Mouse (Mus musculus) heart, adult 18-20 months (tissue): ENCODE data around the gene Gm47996. TPM values are rescaled to one million over a fixed set of nuclear protein-coding genes. Genes with fewer than 3 reads are reported as not detected.
"Not testable (repeated sequence)": the region's sequence is repeated elsewhere in the genome, so short reads cannot be mapped to it uniquely, and the experiment has no call there.

Experiments
- DNase-seq, 2 experiments: peaks; one replicate each; pipeline ENCODE4 v3.0.0; 2021 to 2022; ENCODE audit warnings: mixed read lengths in 1 of 2
- total RNA-seq, 2 experiments: library from RNA; stranded (reverse); gene quantifications; 2 replicates each; pipeline ENCODE4 v1.2.3; 2021

The Gm47996 gene
- total RNA-seq, 2 experiments from 2014 or later = not detected

- not testable (repeated sequence) for DNase-seq
These were observed 1.4 kb upstream of the Gm47996 start for GRCm38 (mm10) chr1:151208493-151208892.

GRCm38 (mm10) chr1:151208944-151209343 lies 987 bp upstream of the Gm47996 start:
- DNase-seq = not testable (repeated sequence)

DNA sequence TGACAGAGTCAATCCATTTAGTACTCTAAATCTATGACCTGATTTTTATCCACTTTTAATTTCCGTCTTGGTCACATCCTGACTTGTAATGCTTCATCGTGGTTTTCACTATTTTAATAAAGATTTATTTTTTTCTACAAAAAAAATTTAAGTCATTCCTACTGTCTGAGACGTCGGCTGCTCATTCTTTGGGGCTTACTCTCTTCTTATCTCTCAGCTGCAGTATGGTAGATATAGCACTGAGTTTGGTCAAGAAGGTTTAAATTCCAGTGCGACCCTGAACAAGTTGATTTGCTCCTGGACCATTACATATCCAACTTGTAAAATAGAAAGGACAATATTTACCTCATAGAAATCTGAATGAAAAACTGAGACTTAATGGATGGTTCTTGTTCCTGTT lies 1.7 kb downstream of the Gm47996 start:
- not testable (repeated sequence) for DNase-seq

- DNase-seq = no peak
These were observed 4.9 kb downstream of the Gm47996 start for GRCm38 (mm10) chr1:151214862-151215261.

GRCm38 (mm10) chr1:151215985-151216384 lies 6.1 kb downstream of the Gm47996 start:
- DNase-seq = no peak

DNA sequence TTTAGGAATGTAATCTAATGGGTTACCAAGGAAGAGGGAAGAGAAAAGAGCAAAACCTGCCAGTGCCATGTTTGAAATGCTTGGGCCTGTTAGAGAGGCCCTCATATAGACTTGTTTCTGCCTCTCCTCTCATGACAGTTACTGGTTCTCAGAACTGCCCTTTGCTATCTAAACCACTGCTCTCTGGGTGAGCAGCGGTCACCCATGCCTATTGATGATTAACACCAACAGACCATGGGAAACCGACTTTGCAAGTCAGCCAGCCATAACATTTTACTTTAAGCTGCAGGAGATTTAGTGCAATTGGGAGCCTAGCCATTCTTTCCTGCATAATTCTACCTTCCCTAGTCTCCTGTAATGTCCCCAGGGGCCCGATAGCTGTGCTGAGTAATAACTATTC lies 6.5 kb downstream of the Gm47996 start:
- DNase-seq = no peak

GRCm38 (mm10) chr1:151219045-151219444 lies 9.1 kb downstream of the Gm47996 start:
- no peak for DNase-seq

GRCm38 (mm10) chr1:151220098-151220497 lies 10.2 kb downstream of the Gm47996 start:
- no peak for DNase-seq

GRCm38 (mm10) chr1:151222561-151223267 lies 12.8 kb downstream of the Gm47996 start:
- DNase-seq = no peak

DNA sequence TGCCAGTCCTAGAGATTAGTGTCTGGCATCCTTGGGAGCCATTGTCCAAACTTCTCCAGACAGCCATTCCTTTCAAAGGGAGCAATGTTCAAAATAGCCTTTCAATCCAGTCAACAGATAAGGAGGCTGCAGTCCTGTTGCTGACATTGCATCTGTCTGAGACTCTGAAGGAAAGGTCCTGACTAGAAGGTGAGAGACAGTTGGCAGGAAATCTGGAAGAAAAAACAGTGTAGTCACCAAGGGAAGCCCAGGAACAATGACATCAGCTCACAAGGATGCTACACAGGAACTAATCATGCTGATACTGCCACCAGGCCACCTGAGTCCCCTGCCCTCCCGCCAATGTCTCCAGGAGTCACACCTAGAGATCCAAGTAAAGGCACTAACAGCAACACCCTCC lies 13.4 kb downstream of the Gm47996 start:
- DNase-seq = no peak

GRCm38 (mm10) chr1:151224536-151224935 lies 14.6 kb downstream of the Gm47996 start:
- DNase-seq = no peak

GRCm38 (mm10) chr1:151227506-151227905 lies 17.6 kb downstream of the Gm47996 start:
- DNase-seq = no peak

GRCm38 (mm10) chr1:151228320-151228989 lies 18.5 kb downstream of the Gm47996 start:
- no peak for DNase-seq

DNA sequence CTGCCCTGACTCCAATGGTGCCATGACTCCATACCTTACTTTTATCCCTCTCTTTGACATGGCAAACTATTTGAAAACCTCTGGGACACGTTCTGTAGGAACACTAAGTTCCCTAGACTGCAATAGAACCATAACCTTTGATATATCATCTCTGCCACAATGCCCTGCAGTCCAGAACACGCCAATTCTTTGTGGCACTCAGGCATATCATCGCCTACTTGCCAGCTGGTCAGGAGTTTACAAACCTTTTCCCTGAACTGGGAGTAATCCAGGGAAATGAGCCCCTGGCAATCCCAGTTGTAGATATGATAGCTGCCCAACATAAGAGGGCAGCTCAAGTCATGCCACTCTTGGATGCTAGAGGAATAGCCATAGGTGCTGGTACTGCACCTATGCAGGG lies 22.4 kb downstream of the Gm47996 start:
- no peak for DNase-seq

DNA sequence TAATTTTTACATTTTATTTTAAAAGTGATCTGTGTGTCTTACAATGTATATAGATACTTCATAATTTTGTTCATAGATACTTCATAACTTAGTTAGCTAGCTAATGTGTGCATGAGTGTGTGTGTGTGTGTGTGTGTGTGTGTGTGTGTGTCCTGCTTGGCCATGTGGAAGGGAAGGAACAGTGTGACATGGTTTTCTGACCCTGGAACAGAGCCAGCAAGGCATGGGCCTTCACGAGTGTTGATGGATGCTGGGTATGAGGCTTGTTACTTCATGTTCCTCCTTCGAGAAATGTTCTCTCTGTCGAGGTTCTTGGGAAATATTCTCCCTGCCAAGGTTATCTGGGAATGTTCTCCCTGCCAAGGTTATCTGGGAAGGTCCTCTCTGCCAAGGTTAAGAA lies 23.8 kb downstream of the Gm47996 start:
- no peak for DNase-seq

DNA sequence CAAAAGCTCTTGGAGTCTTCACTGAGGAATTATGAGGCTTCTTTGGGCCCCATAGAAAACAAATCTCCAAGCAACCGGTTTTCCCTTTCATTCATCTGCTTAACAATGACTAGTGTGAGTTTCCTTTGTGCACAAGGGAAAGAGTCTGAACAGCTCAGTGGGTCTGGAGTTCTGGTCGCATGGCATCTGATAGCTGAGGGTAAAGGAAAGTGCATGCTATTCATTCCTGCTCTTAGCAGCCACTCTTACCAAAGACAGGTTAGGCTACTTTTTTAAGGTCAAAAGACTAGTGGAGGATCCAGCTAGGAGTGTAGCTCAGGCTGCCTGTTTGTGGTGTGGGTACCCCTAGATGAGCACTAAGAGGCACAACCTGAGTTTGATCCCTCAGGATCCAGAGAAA lies 25.6 kb downstream of the Gm47996 start:
- no peak for DNase-seq

- DNase-seq = peak; percentile 73 to 82
These were observed 26.4 kb downstream of the Gm47996 start for GRCm38 (mm10) chr1:151236141-151236930.

GRCm38 (mm10) chr1:151237780-151238179 lies 27.8 kb downstream of the Gm47996 start:
- no peak for DNase-seq

- DNase-seq = no peak
These were observed 33.4 kb downstream of the Gm47996 start for GRCm38 (mm10) chr1:151243332-151243731.

- no peak for DNase-seq
These were observed 34.1 kb downstream of the Gm47996 start for GRCm38 (mm10) chr1:151244013-151244412.

- DNase-seq = no peak
These were observed 34.8 kb downstream of the Gm47996 start for GRCm38 (mm10) chr1:151244761-151245160.

DNA sequence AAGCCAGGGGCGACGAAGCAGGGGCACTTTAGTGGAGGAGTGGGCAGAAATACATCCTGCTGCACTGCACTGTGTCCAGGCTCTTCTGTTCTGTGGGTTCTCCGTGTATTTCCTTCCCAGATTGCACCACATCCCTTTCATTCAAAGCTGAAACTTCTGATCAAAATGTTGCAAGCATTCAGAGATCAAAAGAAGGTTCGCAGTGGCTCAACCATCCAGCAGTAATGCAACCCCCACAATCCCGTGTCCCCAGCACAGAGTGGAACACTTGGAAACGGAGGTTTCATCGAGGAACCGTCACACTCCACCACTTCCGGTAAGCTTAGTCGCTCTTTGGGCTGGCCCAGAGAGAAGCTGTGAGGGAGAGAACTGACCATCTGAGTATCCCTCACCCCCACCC lies 35.2 kb downstream of the Gm47996 start:
- DNase-seq = no peak

GRCm38 (mm10) chr1:151245846-151246245 lies 35.9 kb downstream of the Gm47996 start:
- DNase-seq = no peak
